Mouse (Mus musculus) C2C12 (cell line): ENCODE results near the gene Antxr1.

Experiments used
- CTCF ChIP-seq: IDR thresholded peaks from one replicate; pipeline ENCODE4 v1.5.1; 2011; ENCODE audit not compliant: control insufficient read depth, insufficient read depth, insufficient read length
- MYOD1 ChIP-seq: IDR thresholded peaks from one replicate; pipeline ENCODE4 v1.6.1; 2011; ENCODE audit warnings: low read depth; ENCODE audit not compliant: control insufficient read depth, insufficient read length
- USF1 ChIP-seq: IDR thresholded peaks from one replicate; pipeline ENCODE4 v1.6.1; 2011; ENCODE audit warnings: low read depth, mild to moderate bottlenecking, control low read depth, moderate library complexity

DNA sequence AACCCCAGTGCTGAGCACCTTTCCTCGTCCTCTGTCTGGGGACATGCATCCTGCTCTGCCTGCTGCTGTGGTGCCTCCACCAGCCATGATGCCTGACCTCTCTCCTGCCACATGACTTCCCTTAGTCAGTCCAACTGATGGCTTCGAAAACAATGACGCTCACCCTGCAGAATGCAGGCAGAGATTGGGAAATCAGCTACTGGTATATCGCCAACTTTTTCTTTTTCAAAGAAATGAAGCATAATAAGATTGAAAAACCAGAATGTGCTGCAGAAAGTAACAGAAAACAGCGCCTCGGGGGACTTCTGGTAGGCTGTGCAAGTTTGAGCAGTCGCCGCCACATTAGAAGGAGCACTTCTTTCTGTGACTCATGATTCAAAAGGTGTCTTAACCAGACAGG, 18.7 kb downstream of the Antxr1 start:
- TF ChIP-seq CTCF (no peak), USF1 (no peak), MYOD1 (no peak)
